Mouse (Mus musculus) hindbrain, embryonic 10.5 days (tissue): Measurements from ENCODE around the gene Tas1r1. TPM values are rescaled to one million over a fixed set of nuclear protein-coding genes. Genes with fewer than 3 reads are reported as not detected.

ENCODE experiments used
- DNase-seq: peaks from one replicate; pipeline ENCODE4 v3.0.0-alpha.2; 2017; ENCODE audit warnings: low spot score
- H3K27ac ChIP-seq: fragments of 300-500 bp; sonication (generic); 2 replicates; pipeline ENCODE4 v1.5.1; 2016; ENCODE audit warnings: mild to moderate bottlenecking, moderate library complexity
- H3K27me3 ChIP-seq: fragments of 300-500 bp; sonication (generic); 2 replicates; pipeline ENCODE4 v1.6.1; 2016; ENCODE audit warnings: mild to moderate bottlenecking; ENCODE audit not compliant: poor library complexity, insufficient read depth, severe bottlenecking
- H3K36me3 ChIP-seq: fragments of 300-500 bp; sonication (generic); 2 replicates; pipeline ENCODE4 v1.6.1; 2016; ENCODE audit warnings: mild to moderate bottlenecking, moderate library complexity
- H3K4me1 ChIP-seq: fragments of 300-500 bp; sonication (generic); replicated peaks from 2 replicates; pipeline ENCODE4 v1.6.1; 2016; ENCODE audit warnings: mild to moderate bottlenecking
- H3K4me3 ChIP-seq: fragments of 300-500 bp; sonication (generic); 2 replicates; pipeline ENCODE4 v1.5.1; 2016; ENCODE audit warnings: mild to moderate bottlenecking, moderate library complexity
- H3K9me3 ChIP-seq: fragments of 300-500 bp; sonication (generic); 2 replicates; pipeline ENCODE4 v1.6.1; 2016; ENCODE audit warnings: mild to moderate bottlenecking, moderate library complexity
- WGBS: fragments of 180-500 bp; shearing (Covaris S2); methylation state at CpG from one replicate; pipeline ENCODE4 v1.1.7; 2016; 5-methylcytosine and 5-hydroxymethylcytosine counted together
- polyA plus RNA-seq: library from polyadenylated mRNA; unstranded; fragments of >200 nt; fragmentation: Nextera tagmentation; extraction: Ambion mirVana; gene quantifications from 2 replicates; pipeline ENCODE4 v1.2.1, GENCODE M21; 2016

Tas1r1 gene
- polyA plus RNA-seq, 1 experiment from 2014 or later = 0.65 TPM

GRCm38 (mm10) chr4:151988342-151989109 is 49.8 kb downstream of the Tas1r1 start, which contains the start of gene Thap3:
Gene Thap3, minus strand, starts transcription at chr4:151988997.
- WGBS = 1% methylated on average over 54 of the region's 54 CpGs
- Histone ChIP-seq H3K27ac (peak within 1 kb of the TSS; percentile 96), H3K4me1 (peaks cover 62% of the 10 kb centered on the region), H3K36me3 (peaks cover 57% of the 10 kb centered on the region), H3K4me3 (peak within 1 kb of the TSS; percentile 93), H3K9me3 (no peaks in the 10 kb centered on the region), H3K27me3 (no peaks in the 10 kb centered on the region)
- peak; percentile 83 for DNase-seq

DNA sequence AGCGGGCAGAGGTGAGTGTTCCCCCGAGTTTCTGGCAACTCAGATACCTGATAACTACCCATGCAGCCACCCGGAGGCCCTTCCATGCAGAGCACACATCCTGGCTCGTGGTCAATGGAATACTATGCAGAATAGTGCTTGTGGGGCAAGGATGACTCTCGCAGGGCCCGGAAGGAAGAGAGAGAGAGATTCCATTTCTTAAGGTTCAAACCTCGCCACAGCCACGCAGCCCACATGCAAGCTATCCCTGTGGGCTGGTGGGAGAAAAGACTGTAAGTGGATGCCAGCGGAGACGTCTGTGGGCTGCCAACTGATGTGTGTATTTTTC is 50.4 kb downstream of the Tas1r1 start:
- Histone ChIP-seq H3K27ac (peak overlapping the region; percentile 96), H3K4me1 (peaks cover 62% of the 10 kb centered on the region), H3K27me3 (no peaks in the 10 kb centered on the region), H3K9me3 (no peaks in the 10 kb centered on the region), H3K4me3 (peak overlapping the region; percentile 93), H3K36me3 (peaks cover 58% of the 10 kb centered on the region)
- WGBS = 31% methylated on average over 10 of the region's 10 CpGs
- no peak for DNase-seq

DNA sequence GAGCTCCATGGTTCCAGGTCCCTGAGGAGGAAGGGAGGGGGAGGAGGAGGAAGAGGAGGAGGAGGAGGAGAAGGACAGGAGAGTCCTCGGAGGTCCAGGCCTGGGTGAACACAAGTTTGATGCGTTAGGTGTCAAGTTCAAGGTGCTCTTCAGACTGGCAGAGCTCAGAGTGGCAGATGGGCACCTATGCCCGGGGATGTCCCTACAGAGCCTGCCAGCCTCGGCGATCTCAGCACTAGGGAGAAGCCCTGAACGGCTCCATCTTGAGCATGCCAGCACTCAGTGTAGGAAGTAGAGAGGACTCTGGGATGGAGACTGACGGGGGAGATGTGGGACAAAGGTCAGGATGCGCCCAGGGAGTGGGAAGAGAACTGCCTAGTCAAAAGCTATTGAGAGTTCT is 51.7 kb downstream of the Tas1r1 start:
- 65% methylated on average over 8 of the region's 8 CpGs for WGBS
- H3K27me3 ChIP-seq = no peaks in the 10 kb centered on the region
- peaks cover 64% of the 10 kb centered on the region for H3K4me1 ChIP-seq
- DNase-seq = no peak
- H3K9me3 ChIP-seq = no peaks in the 10 kb centered on the region
- H3K27ac ChIP-seq = no peak overlapping the region
- peaks cover 58% of the 10 kb centered on the region for H3K36me3 ChIP-seq
- no peak overlapping the region for H3K4me3 ChIP-seq

DNA sequence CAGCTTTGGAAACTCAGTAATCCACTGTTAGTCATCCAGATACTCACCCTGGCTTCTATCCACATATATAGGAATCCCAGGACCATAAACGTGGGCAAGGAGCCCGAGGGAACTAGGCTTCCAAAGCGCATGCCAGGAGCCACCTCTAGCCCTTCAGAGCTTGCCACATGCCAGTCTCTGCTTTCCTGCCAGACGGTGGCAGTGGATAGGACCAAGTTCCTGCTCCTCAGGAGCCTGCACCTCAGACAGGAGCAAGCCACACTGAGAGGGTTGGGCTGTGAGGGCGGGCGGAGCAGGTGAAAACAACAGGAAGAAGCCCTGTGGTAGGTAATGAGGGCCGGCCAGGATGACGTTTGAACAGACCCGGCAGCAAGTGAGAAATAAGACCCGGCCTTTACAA is 52.5 kb downstream of the Tas1r1 start:
- Histone ChIP-seq H3K4me3 (peak overlapping the region; percentile 18; the same call in 1 of the 2 replicates), H3K36me3 (peaks cover 58% of the 10 kb centered on the region), H3K4me1 (peaks cover 67% of the 10 kb centered on the region), H3K27me3 (no peaks in the 10 kb centered on the region), H3K9me3 (no peaks in the 10 kb centered on the region), H3K27ac (peak overlapping the region; percentile 45; the same call in 1 of the 2 replicates)
- WGBS = 41% methylated on average over 10 of the region's 10 CpGs
- no peak for DNase-seq

DNA sequence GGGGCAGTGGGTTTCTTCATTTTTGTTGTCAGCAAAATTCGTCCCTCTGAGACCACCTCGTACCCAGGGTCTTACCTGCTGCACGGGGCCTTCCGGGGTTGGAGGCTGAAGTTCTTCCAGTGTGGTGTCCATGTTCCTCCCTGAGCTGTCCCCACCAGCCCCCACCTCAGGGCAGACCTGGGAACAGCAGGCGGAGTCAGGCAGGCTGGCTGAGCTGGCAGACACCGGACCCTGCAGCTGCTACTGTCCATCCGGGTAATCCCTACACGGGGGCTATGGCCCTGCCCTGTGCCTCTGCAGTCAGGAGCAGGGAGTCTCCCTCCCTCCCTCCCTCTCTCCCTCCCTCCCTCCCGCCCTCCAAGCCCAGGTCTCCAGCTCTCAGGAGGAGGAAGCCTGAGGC is 54.8 kb downstream of the Tas1r1 start:
- 34% methylated on average over 8 of the region's 9 CpGs for WGBS
- H3K27me3 ChIP-seq = no peaks in the 10 kb centered on the region
- no peak overlapping the region for H3K4me3 ChIP-seq
- no peaks in the 10 kb centered on the region for H3K9me3 ChIP-seq
- H3K4me1 ChIP-seq = peaks cover 56% of the 10 kb centered on the region
- H3K27ac ChIP-seq = peak overlapping the region; percentile 50; the same call in 1 of the 2 replicates
- no peak for DNase-seq
- H3K36me3 ChIP-seq = peaks cover 67% of the 10 kb centered on the region

- no peaks in the 10 kb centered on the region for H3K27me3 ChIP-seq
- peaks cover 51% of the 10 kb centered on the region for H3K4me1 ChIP-seq
- H3K9me3 ChIP-seq = no peaks in the 10 kb centered on the region
- peak overlapping the region; percentile 50 for H3K27ac ChIP-seq
- no peak overlapping the region for H3K4me3 ChIP-seq
- 58% methylated on average over 17 of the region's 17 CpGs for WGBS
- DNase-seq = no peak
- peaks cover 71% of the 10 kb centered on the region for H3K36me3 ChIP-seq
Measured at GRCm38 (mm10) chr4:151983043-151983442, 55.3 kb downstream of the Tas1r1 start.

DNA sequence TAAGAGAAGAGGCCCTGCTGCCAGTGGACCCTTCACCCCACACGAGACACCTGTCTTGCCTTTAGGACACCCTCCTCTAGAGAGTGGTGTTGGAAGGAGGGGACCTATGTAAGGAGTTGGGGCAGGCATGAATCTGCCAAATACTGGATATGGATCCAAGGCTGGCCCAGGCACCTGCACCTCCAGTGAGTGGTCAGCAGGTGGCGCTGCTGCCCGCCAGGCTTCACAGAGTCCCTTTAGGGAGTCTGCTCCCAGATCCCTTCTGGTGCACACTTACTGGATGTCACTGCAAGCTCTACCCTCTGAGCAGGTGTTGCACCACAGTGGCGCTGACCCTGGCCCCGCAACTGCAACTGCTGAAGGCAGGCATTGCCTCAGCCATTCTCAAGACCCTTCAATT is 57.0 kb downstream of the Tas1r1 start:
- Histone ChIP-seq H3K4me3 (0 out of 2 replicates have a peak overlapping the region, but pooled peaks have one; percentile 9), H3K9me3 (no peaks in the 10 kb centered on the region), H3K4me1 (peaks cover 34% of the 10 kb centered on the region), H3K27me3 (no peaks in the 10 kb centered on the region), H3K27ac (no peak overlapping the region), H3K36me3 (peaks cover 88% of the 10 kb centered on the region)
- 15% methylated on average over 5 of the region's 5 CpGs for WGBS
- peak; percentile 79 for DNase-seq

- 83% methylated on average over 8 of the region's 8 CpGs for whole genome bisulfite sequencing
- Histone ChIP-seq H3K4me3 (no peak overlapping the region), H3K27ac (no peak overlapping the region), H3K27me3 (no peaks in the 10 kb centered on the region), H3K9me3 (no peaks in the 10 kb centered on the region), H3K36me3 (peaks cover 92% of the 10 kb centered on the region), H3K4me1 (peaks cover 27% of the 10 kb centered on the region)
- no peak for DNase-seq
Measured at GRCm38 (mm10) chr4:151980699-151981098, 57.7 kb downstream of the Tas1r1 start.

Other genes with a start within 250 kb of the Tas1r1 start
- gene Camta1, start 176.7 kb downstream of the Tas1r1 start, polyA plus RNA-seq = 111 and 140 TPM in 2 replicates
- 102 and 108 TPM in 2 replicates for gene Dnajc11, start 104.9 kb downstream of the Tas1r1 start, polyA plus RNA-seq
- gene Thap3, start 49.6 kb downstream of the Tas1r1 start, polyA plus RNA-seq = 34.5 and 36.2 TPM in 2 replicates
- gene Phf13, start 42.3 kb downstream of the Tas1r1 start, polyA plus RNA-seq = 30.7 TPM in 2 replicates
- 7.7 and 8.7 TPM in 2 replicates for gene Klhl21, start 29.8 kb downstream of the Tas1r1 start, polyA plus RNA-seq
- gene Zbtb48, start 10.9 kb downstream of the Tas1r1 start, polyA plus RNA-seq = 23.3 and 25.9 TPM in 2 replicates
- 37.7 and 38.9 TPM in 2 replicates for gene Nol9, start 753 bp upstream of the Tas1r1 start, polyA plus RNA-seq
- 9.6 and 12.4 TPM in 2 replicates for gene Plekhg5, start 33.9 kb upstream of the Tas1r1 start, polyA plus RNA-seq
- 0.70 and 0.82 TPM in 2 replicates for gene Tnfrsf25, start 77.4 kb upstream of the Tas1r1 start, polyA plus RNA-seq
- 1.6 and 6.5 TPM in 2 replicates for gene Espn, start 113.8 kb upstream of the Tas1r1 start, polyA plus RNA-seq
- gene Hes2, start 120.3 kb upstream of the Tas1r1 start, polyA plus RNA-seq = 4.2 and 4.7 TPM in 2 replicates
- gene Acot7, start 139.6 kb upstream of the Tas1r1 start, polyA plus RNA-seq = 90.0 and 118 TPM in 2 replicates
- 7.0 and 7.9 TPM in 2 replicates for gene Gpr153, start 235.7 kb upstream of the Tas1r1 start, polyA plus RNA-seq